ENCODE assay signal across 15 mouse cellular contexts in the genomic region with DNA sequence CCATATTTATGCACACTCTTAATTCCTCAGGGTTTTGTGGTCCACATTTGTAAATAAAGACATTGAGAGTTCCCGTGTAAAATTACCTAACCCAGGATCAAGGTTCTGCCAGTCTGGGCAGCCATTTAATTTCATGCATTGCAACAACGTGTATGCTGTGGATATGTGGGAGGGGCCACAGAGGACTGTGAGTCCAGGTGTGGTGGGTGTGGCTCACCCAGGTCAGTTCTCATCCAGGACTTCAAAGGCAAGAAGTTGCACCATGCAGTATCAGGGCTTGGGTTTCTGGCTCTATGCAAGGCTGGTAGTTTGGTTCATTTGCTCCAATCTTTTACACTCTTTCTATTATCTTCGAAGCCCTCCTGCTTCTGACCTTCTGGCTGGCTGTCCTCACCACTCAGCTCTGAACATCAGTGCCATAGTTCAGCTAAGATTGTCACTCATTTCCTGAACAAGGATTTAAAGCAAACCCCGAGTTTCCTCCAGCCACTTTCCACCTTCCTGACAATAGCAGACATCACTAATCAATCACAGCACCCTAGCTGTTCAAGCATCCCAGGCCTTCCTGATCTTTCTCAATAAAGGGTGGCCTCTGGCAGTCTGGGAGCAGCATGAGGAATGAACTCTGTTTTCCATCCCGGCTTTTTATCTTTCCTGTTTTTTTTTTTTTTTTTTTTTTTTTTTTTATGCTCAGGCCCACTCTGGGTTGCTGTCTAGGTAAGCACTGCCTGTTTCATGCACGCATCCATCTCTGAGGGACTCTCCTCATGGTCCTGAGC. TPM values are rescaled to one million over a fixed set of nuclear protein-coding genes. Genes with fewer than 3 reads are reported as not detected.
A peak's percentile ranks its signal among the peaks of the same experiment; 100 is the strongest.
DNase-seq lines count a peak whose midpoint lies in the region; ATAC-seq lines count a peak whose summit lies in the region.
"Had no signal": no experiment of that assay in that cellular context is flagged by ENCODE, and none has a peak within 500 bp of the region (broad histone marks: within the 10 kb centered on the region; RNA-seq: fewer than 3 reads in every experiment).

No protein-coding gene starts in this region.

- DNase-seq in forebrain, embryonic 10.5 days (ENCODE audit: extremely low spot score, low spot score): no peak
- no peak for DNase-seq in forebrain, embryonic 11.5 days (ENCODE audit: low spot score)
- DNase-seq in embryonic facial prominence, embryonic 10.5 days (ENCODE audit: low spot score): no peak
- DNase-seq in kidney, postnatal 14 days: no peak
- no peak for DNase-seq in right cerebral cortex, postnatal 10 days (ENCODE audit: low spot score in 2 of 2)
- no peak for DNase-seq in thymus, adult 18-20 months
- DNase-seq: adrenal gland, adult 8-10 months; cerebellum, adult 8-10 months; heart, postnatal 14 days; kidney, adult 18-20 months; kidney, postnatal 36 days had no signal

- no peaks in the 10 kb centered on the region for H3K36me3 ChIP-seq in forebrain, embryonic 10.5 days (replicated peaks)
- H3K36me3 ChIP-seq in forebrain, embryonic 11.5 days (ENCODE audit: control insufficient read depth, insufficient read depth, low read length): no peaks in the 10 kb centered on the region
- H3K36me3 ChIP-seq in embryonic facial prominence, embryonic 10.5 days (replicated peaks): no peaks in the 10 kb centered on the region
- H3K36me3 ChIP-seq in hindbrain, embryonic 13.5 days: no peaks in the 10 kb centered on the region
- H3K36me3 ChIP-seq in midbrain, embryonic 15.5 days (replicated peaks): no peaks in the 10 kb centered on the region
- H3K36me3 ChIP-seq: neural tube, embryonic 12.5 days had no signal

- H3K9me3 ChIP-seq in forebrain, embryonic 10.5 days: no peaks in the 10 kb centered on the region
- H3K9me3 ChIP-seq in forebrain, embryonic 11.5 days (ENCODE audit: control insufficient read depth, low read length): no peaks in the 10 kb centered on the region
- no peaks in the 10 kb centered on the region for H3K9me3 ChIP-seq in embryonic facial prominence, embryonic 10.5 days
- H3K9me3 ChIP-seq in hindbrain, embryonic 13.5 days: no peaks in the 10 kb centered on the region
- H3K9me3 ChIP-seq in midbrain, embryonic 15.5 days: no peaks in the 10 kb centered on the region
- H3K9me3 ChIP-seq: neural tube, embryonic 12.5 days had no signal

- no peak overlapping the region for H3K9ac ChIP-seq in forebrain, embryonic 11.5 days (ENCODE audit: low read length)
- no peak overlapping the region for H3K9ac ChIP-seq in hindbrain, embryonic 13.5 days
- no peak overlapping the region for H3K9ac ChIP-seq in midbrain, embryonic 15.5 days
- H3K9ac ChIP-seq: neural tube, embryonic 12.5 days had no signal

- WGBS in forebrain, embryonic 10.5 days: 66% methylated on average over 6 of the region's 6 CpGs
- 62% methylated on average over 6 of the region's 6 CpGs for WGBS in forebrain, embryonic 11.5 days
- 57% methylated on average over 6 of the region's 6 CpGs for WGBS in embryonic facial prominence, embryonic 10.5 days
- WGBS in hindbrain, embryonic 13.5 days: 43% methylated on average over 6 of the region's 6 CpGs
- WGBS in midbrain, embryonic 15.5 days: 36% methylated on average over 6 of the region's 6 CpGs

- no peak for ATAC-seq in forebrain, embryonic 11.5 days (replicated peaks; ENCODE audit: low FRiP score)
- 0 out of 2 replicates have a peak, but pooled peaks have one; percentile 22 for ATAC-seq in hindbrain, embryonic 13.5 days (ENCODE audit: low FRiP score)
- no peak for ATAC-seq in midbrain, embryonic 15.5 days (replicated peaks)

- no peak overlapping the region for H3K4me2 ChIP-seq in forebrain, embryonic 11.5 days (ENCODE audit: low read depth, low read length, severe bottlenecking)
- H3K4me2 ChIP-seq in hindbrain, embryonic 13.5 days: no peak overlapping the region
- no peak overlapping the region for H3K4me2 ChIP-seq in midbrain, embryonic 15.5 days
- H3K4me2 ChIP-seq: neural tube, embryonic 12.5 days had no signal

- H3K4me1 ChIP-seq in forebrain, embryonic 10.5 days: peaks cover 68% of the 10 kb centered on the region
- no peaks in the 10 kb centered on the region; the same call in 1 of the 2 replicates for H3K4me1 ChIP-seq in forebrain, embryonic 11.5 days (replicated peaks; ENCODE audit: control insufficient read depth, insufficient read depth, low read length)
- H3K4me1 ChIP-seq in embryonic facial prominence, embryonic 10.5 days: peaks cover 63% of the 10 kb centered on the region
- H3K4me1 ChIP-seq in hindbrain, embryonic 13.5 days (replicated peaks): peaks cover 77% of the 10 kb centered on the region
- H3K4me1 ChIP-seq in midbrain, embryonic 15.5 days: peaks cover 64% of the 10 kb centered on the region

- H3K27ac ChIP-seq in forebrain, embryonic 10.5 days: peak overlapping the region; percentile 49
- no peak overlapping the region for H3K27ac ChIP-seq in forebrain, embryonic 11.5 days (ENCODE audit: low read depth, low read length)
- H3K27ac ChIP-seq in embryonic facial prominence, embryonic 10.5 days (replicated peaks): peak overlapping the region; percentile 72
- H3K27ac ChIP-seq in hindbrain, embryonic 13.5 days: peak overlapping the region; percentile 74
- H3K27ac ChIP-seq in midbrain, embryonic 15.5 days: peak overlapping the region; percentile 63
- H3K27ac ChIP-seq: neural tube, embryonic 12.5 days had no signal

- peaks cover 43% of the 10 kb centered on the region for H3K27me3 ChIP-seq in forebrain, embryonic 10.5 days (ENCODE audit: poor library complexity, severe bottlenecking)
- no peaks in the 10 kb centered on the region for H3K27me3 ChIP-seq in forebrain, embryonic 11.5 days (ENCODE audit: control insufficient read depth, insufficient read depth, low read length)
- peaks cover 50% of the 10 kb centered on the region for H3K27me3 ChIP-seq in embryonic facial prominence, embryonic 10.5 days (replicated peaks; ENCODE audit: low read depth, poor library complexity, severe bottlenecking)
- H3K27me3 ChIP-seq in hindbrain, embryonic 13.5 days: peaks cover 16% of the 10 kb centered on the region
- no peaks in the 10 kb centered on the region for H3K27me3 ChIP-seq in midbrain, embryonic 15.5 days (replicated peaks)

- H3K4me3 ChIP-seq in forebrain, embryonic 10.5 days: no peak overlapping the region
- no peak overlapping the region for H3K4me3 ChIP-seq in forebrain, embryonic 11.5 days (ENCODE audit: low read depth, low read length)
- H3K4me3 ChIP-seq in embryonic facial prominence, embryonic 10.5 days: no peak overlapping the region
- no peak overlapping the region for H3K4me3 ChIP-seq in hindbrain, embryonic 13.5 days
- H3K4me3 ChIP-seq in midbrain, embryonic 15.5 days: no peak overlapping the region
- H3K4me3 ChIP-seq: neural tube, embryonic 12.5 days had no signal

RNA-seq across cellular contexts. Expression of gene Gm11733, which starts 15.4 kb away (rescaled TPM):
- polyA plus RNA-seq in forebrain, embryonic 10.5 days (2016; fragmentation: Nextera tagmentation; extraction: Ambion mirVana): not detected in 2 replicates
- polyA plus RNA-seq in forebrain, embryonic 11.5 days (2014; fragmentation: Nextera tagmentation; extraction: Ambion mirVana): not detected in 2 replicates
- 0.06 TPM in 2 replicates for polyA plus RNA-seq in embryonic facial prominence, embryonic 10.5 days (2016; fragmentation: Nextera tagmentation; extraction: Ambion mirVana)
- not detected in 2 replicates for polyA plus RNA-seq in hindbrain, embryonic 13.5 days (2015; fragmentation: Nextera tagmentation; extraction: Ambion mirVana)
- not detected in 2 replicates for polyA plus RNA-seq in midbrain, embryonic 15.5 days (2015; fragmentation: Nextera tagmentation; extraction: Ambion mirVana)
- polyA plus RNA-seq: limb, embryonic 14.5 days; neural tube, embryonic 12.5 days had no signal
